Mouse (Mus musculus): Measurements from ENCODE around the gene Mnt. TPM values are rescaled to one million over a fixed set of nuclear protein-coding genes. Genes with fewer than 3 reads are reported as not detected.

Mnt gene
- polyA plus RNA-seq, 1 experiment from 2014 or later = 4.7 TPM

DNA sequence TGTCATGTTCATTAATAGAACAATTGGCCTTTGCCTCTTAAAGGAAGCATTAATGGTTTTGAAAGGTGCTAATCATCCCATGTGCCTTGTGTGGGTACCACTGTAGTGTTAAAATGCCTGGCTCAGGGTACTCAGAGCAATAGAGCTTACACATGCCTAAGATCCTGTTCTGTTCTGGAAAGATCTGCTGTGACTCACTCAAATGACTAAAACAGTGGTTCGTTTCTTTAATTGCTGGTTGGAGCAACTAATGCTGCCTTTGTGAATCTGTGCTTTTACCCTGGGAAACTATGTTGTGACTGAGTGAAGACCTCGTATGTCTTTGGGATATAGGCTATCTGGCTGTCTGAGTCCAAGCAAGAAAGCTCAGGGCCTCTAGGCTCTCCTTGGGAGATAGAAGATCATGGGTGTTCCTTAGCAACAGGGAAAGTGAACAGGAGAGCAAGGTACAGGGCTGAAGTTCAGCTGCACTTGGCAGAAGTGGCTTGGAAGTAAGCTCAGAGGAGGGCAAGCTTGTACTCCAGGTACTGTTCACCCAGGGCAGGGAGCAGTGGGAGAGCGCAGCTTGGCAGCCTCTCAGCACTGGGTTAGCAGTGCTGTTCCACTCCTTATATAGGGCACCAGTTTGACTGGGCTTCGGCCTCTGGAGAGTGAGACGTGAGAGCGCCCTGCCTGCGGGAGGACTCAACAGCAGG, 7.8 kb upstream of the Mnt start:
- DNase-seq (ENCODE audit: extremely low spot score, low spot score) = no peak
- 88% methylated on average over 7 of the region's 7 CpGs for WGBS
- H3K27ac ChIP-seq = no peak overlapping the region

DNA sequence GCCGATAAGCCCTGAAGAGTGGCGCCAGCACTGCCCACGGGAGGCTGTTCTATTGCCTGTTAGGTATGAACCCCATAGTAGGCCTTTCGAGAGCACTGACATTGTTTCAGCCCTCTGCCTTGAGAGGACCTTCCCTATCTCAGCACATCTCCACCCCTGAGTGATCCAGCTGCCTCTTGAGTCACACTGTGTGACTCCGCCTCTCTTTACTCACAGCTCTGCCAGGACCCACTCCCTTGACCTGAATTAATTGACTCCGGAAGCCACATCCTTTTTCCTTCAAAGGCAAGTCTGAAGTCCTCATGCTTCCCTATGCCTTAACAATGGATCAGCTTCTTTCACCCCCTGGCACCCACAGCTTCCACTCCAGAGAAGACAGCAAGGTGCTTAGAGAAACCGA, 4.6 kb upstream of the Mnt start:
- Histone ChIP-seq H3K27me3 (ENCODE audit: poor library complexity, severe bottlenecking) (peaks cover 13% of the 10 kb centered on the region), H3K36me3 (replicated peaks) (peaks cover 13% of the 10 kb centered on the region; the same call in 1 of the 2 replicates), H3K4me1 (peaks cover 31% of the 10 kb centered on the region), H3K4me3 (no peak overlapping the region), H3K27ac (no peak overlapping the region), H3K9me3 (no peaks in the 10 kb centered on the region)
- no peak for DNase-seq (ENCODE audit: extremely low spot score, low spot score)
- WGBS = 74% methylated on average over 7 of the region's 7 CpGs

More for the DNA sequence above, 7.8 kb upstream of the Mnt start:
- H3K27me3 ChIP-seq (ENCODE audit: poor library complexity, severe bottlenecking) = peaks cover 2% of the 10 kb centered on the region; the same call in 1 of the 2 replicates
- peaks cover 36% of the 10 kb centered on the region for H3K36me3 ChIP-seq (replicated peaks)
- no peak overlapping the region for H3K4me3 ChIP-seq
- H3K4me1 ChIP-seq = peaks cover 5% of the 10 kb centered on the region; the same call in 1 of the 2 replicates
- no peaks in the 10 kb centered on the region for H3K9me3 ChIP-seq

DNA sequence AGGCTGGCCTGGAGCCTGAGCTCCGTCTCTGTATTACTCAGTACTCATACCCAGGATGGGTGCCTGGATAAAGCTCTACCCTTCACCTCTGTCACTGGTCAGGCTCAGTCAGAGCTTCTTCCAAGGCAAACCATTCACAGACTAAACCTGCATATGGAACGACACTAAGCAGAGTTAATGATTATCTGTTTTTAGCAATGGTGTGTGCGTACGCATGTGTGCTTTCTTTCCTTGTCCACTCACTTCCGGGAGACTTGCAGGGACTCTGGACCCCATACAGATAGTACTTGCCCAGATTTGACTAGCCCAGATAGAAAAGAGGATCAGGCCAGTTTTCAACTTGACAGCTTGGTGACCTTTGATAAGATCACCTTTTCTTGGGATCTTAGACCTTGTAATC, 4.0 kb upstream of the Mnt start:
- no peak overlapping the region for H3K4me3 ChIP-seq
- peaks cover 32% of the 10 kb centered on the region for H3K4me1 ChIP-seq
- WGBS = 95% methylated on average over 5 of the region's 5 CpGs
- no peak for DNase-seq (ENCODE audit: extremely low spot score, low spot score)
- peaks cover 10% of the 10 kb centered on the region; the same call in 1 of the 2 replicates for H3K36me3 ChIP-seq (replicated peaks)
- H3K27ac ChIP-seq = no peak overlapping the region
- peaks cover 13% of the 10 kb centered on the region for H3K27me3 ChIP-seq (ENCODE audit: poor library complexity, severe bottlenecking)
- no peaks in the 10 kb centered on the region for H3K9me3 ChIP-seq

DNA sequence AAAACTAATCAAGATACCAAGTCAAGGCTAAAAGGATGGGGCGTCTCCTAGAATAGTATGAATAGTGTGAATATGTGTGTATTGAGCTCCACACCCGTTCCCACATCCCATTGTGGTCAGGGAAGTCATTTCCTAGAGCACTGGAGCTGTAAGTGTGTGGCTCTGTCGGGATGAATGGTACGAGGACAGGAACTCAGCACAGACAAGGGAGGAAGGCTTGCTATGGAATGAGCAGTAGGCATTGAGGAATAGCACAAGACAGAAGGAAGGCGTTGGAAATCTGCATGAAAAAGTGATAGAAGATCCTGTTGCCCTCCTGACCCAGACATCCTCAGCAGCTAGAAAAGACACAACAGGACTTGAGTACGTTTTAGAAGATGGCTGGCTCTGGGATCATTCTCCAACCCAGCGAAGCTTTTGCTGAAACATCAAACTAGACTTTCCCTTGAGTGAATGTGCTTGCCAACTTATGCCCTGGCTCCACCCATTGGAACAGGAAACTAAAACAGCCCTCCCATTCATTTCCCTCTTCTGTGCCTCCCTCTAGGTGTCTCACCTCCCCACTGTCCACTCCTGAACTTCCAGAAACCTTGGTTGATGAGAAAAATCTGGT, 2.8 kb upstream of the Mnt start:
- Histone ChIP-seq H3K27me3 (ENCODE audit: poor library complexity, severe bottlenecking) (peaks cover 13% of the 10 kb centered on the region), H3K27ac (no peak overlapping the region), H3K4me1 (peaks cover 44% of the 10 kb centered on the region), H3K36me3 (replicated peaks) (peaks cover 10% of the 10 kb centered on the region; the same call in 1 of the 2 replicates), H3K9me3 (no peaks in the 10 kb centered on the region), H3K4me3 (no peak overlapping the region)
- no peak for DNase-seq (ENCODE audit: extremely low spot score, low spot score)
- 76% methylated on average over 7 of the region's 7 CpGs for WGBS

DNA sequence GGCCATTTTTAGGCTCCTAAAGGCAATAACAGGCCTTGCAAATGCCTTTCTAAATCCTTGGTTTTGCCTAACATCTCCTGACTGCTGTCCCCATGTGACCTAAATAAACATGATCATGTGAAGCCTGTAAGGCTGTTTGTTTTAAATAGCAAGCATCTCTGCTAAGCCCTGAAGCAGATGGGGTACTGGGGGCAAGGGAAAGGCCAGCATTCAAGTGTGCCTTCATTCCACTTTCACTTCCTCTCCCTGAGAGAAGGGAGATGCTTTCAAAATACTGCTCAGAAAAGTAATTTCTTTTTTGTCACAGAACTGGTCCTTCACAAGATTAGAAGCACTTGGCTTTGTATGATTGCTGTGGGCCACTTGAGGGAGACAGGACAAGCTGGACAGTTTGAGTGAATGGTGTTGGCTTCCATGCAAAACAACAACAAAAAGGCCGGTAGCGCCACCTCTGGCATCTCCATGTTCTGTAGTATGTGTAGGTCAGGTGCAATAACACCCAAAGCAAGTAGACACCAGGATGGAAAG, 2.3 kb upstream of the Mnt start:
- DNase-seq (ENCODE audit: extremely low spot score, low spot score) = no peak
- peak overlapping the region; percentile 90; the same call in 1 of the 2 replicates for H3K4me3 ChIP-seq

DNA sequence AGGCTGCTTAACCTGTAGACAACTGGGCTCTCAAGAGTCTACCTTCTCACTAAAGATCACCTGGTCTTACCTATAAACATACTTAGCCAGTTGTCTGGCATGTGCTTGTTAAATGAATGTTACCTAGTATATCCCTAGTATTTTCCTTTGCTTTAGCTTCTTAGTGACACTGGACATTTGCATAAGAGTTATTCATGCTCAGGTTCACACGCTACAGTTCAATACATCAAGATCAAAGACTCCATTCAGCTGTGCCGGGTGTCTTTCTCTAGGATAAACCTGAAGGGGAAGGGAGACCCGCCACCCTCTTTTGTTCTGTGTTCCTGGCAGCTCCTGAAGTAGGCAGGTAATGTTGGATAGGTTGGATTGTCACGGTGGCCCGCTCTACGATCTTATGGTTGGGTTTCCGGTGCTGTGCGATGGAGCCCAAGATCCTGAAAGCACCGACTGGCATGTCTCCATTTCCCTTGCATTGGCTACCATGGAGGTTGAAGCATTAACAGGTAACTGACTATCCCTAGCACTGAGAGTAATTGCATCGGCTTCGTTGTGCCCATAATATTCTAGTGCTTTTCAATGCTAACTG, 1.7 kb upstream of the Mnt start:
- 14% methylated on average over 11 of the region's 11 CpGs for WGBS

More for the DNA sequence above, 2.3 kb upstream of the Mnt start:
- 30% methylated on average over 2 of the region's 2 CpGs for WGBS
- no peaks in the 10 kb centered on the region for H3K9me3 ChIP-seq
- no peak overlapping the region for H3K27ac ChIP-seq
- H3K27me3 ChIP-seq (ENCODE audit: poor library complexity, severe bottlenecking) = peaks cover 13% of the 10 kb centered on the region
- H3K36me3 ChIP-seq (replicated peaks) = peaks cover 4% of the 10 kb centered on the region; the same call in 1 of the 2 replicates
- H3K4me1 ChIP-seq = peaks cover 50% of the 10 kb centered on the region

DNA sequence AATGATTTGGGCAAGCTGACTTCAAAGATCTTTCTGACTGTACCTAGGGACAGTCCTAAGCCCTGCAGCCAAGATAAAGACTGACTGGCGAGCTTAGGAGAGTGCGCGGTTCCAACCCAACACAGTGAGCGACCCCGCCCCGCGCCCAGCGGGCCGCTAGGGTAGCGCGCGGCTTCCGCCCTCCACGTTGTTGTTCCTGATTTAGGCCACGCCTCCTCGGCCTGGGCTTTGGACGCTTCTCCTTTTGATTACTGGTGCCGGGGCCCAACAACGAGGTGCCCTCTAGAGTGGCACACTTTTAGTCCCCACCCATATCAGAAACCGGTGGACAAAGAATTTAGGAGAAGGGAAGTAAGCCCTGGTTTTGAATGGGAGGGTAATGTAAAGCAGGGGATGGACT, 908 bp upstream of the Mnt start:
- H3K4me1 ChIP-seq = peaks cover 63% of the 10 kb centered on the region
- H3K36me3 ChIP-seq (replicated peaks) = no peaks in the 10 kb centered on the region
- DNase-seq (ENCODE audit: extremely low spot score, low spot score) = peak; percentile 85
- no peaks in the 10 kb centered on the region for H3K9me3 ChIP-seq
- peaks cover 13% of the 10 kb centered on the region for H3K27me3 ChIP-seq (ENCODE audit: poor library complexity, severe bottlenecking)
- under 1% methylated on average over 20 of the region's 20 CpGs for WGBS
- H3K4me3 ChIP-seq = peak overlapping the region; percentile 90
- peak overlapping the region; percentile 91 for H3K27ac ChIP-seq

More for the DNA sequence above, 1.7 kb upstream of the Mnt start:
- DNase-seq (ENCODE audit: extremely low spot score, low spot score) = no peak
- Histone ChIP-seq H3K36me3 (replicated peaks) (0 out of 2 replicates have a peak, but pooled peaks cover 3% of the 10 kb centered on the region), H3K4me1 (peaks cover 56% of the 10 kb centered on the region), H3K27ac (no peak overlapping the region), H3K9me3 (no peaks in the 10 kb centered on the region), H3K4me3 (peak overlapping the region; percentile 90), H3K27me3 (ENCODE audit: poor library complexity, severe bottlenecking) (peaks cover 13% of the 10 kb centered on the region)

DNA sequence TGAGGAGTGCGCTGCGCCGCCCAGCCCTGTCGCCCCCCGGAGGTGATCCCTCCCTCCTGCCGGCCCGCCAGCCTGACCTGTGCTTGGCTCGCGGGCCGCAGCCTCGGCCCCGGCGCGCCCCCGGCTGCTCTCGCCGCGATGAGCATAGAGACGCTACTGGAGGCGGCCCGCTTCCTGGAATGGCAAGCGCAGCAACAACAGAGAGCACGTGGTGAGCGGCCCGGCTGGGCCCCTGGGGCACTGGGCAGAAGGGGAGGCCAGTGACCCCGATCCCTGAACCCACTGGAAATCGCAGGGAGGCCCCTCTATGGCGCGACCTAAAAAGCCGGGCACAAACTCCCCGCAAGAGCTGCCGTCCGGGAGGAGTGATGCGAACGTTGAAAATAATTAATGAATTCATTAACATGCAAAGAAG, 478 bp downstream of the Mnt start:
- WGBS = under 1% methylated on average over 35 of the region's 35 CpGs
- H3K4me3 ChIP-seq = peak overlapping the region; percentile 90
- peak; percentile 70 for DNase-seq (ENCODE audit: extremely low spot score, low spot score)
- peaks cover 14% of the 10 kb centered on the region for H3K27me3 ChIP-seq (ENCODE audit: poor library complexity, severe bottlenecking)
- no peaks in the 10 kb centered on the region for H3K9me3 ChIP-seq
- H3K36me3 ChIP-seq (replicated peaks) = peaks cover under 1% of the 10 kb centered on the region; the same call in 1 of the 2 replicates
- H3K4me1 ChIP-seq = peaks cover 72% of the 10 kb centered on the region
- peak overlapping the region; percentile 91 for H3K27ac ChIP-seq

DNA sequence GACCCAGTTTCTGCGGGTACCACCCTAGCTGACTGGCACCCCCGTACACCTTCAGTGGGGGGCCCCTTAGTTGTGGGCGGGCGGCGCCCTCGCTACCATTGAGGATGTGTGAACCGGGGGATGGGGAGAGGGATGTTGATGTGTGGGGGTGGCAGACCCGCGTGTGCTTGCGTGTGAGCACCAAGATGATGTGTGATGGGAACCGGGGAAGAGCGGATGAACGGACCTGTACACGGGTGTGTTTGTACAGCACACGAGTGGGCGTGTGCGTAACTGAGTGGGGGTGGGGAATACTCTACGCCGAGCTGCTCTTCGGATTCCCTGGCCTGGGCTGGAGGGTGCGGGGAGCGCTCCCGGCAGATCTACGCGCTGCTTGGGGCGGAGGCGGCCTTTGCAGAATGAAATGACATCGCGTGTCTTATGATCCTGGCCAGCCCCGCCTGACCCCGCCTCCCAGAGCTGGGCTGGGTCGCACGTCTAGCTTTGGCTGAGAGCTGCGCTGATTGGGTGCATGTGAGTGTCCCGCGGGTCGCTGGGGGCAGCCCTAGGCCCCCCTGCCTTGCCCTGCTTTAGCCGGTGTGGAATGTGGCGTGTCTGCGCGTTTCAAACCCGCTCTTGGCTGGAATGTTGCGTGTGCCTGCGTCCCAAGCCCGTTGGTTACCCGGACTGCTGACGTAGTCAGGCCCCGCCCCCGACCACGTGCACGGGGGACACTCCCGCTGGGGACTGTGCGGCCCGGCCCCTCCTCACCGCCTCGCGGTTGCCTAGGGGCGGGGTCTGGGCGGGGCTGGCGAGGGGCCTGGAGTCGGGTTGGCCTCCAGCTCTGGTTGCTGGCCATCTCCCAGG, 1.1 kb downstream of the Mnt start:
- H3K27ac ChIP-seq = peak overlapping the region; percentile 91
- H3K4me1 ChIP-seq = peaks cover 77% of the 10 kb centered on the region
- WGBS = under 1% methylated on average over 61 of the region's 61 CpGs
- H3K9me3 ChIP-seq = no peaks in the 10 kb centered on the region
- peaks cover 7% of the 10 kb centered on the region for H3K36me3 ChIP-seq (replicated peaks)
- H3K27me3 ChIP-seq (ENCODE audit: poor library complexity, severe bottlenecking) = peaks cover 21% of the 10 kb centered on the region
- H3K4me3 ChIP-seq = peak overlapping the region; percentile 90
- DNase-seq (ENCODE audit: extremely low spot score, low spot score) = peak; percentile 99

DNA sequence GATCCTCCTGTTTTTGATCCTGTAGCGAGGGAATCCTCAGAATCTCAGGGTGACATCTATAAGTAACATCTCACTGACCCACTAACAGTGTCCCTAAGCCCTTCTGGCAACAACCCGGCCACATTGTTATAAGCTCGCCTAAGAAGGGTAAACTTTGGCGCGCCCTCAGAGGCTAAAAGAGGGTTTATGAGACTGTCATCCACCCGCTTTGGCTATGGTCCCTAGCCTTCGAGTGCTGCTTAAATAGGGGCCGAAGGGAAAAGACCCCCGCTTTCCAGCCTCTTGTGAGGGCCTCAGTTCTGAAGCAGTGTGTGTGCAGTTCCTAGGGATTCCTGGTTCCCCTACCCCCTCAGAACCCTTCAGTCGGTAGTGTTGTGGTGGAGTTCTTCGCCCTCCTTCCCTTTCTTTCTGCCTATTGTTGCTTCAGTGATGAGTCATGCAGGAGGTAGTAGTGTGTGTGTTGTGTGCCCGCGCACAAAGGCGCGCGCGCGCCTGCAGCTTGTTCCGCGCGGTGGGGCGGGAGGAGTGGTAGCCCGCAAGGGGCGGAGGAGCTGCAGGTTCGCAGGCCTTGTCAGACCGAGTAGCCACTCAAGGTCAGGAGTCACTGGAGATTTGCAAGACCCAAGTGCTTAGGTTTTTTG, 1.9 kb downstream of the Mnt start:
- H3K4me1 ChIP-seq = peaks cover 85% of the 10 kb centered on the region
- H3K27me3 ChIP-seq (ENCODE audit: poor library complexity, severe bottlenecking) = peaks cover 25% of the 10 kb centered on the region
- WGBS = 2% methylated on average over 26 of the region's 26 CpGs
- peak overlapping the region; percentile 91 for H3K27ac ChIP-seq
- H3K36me3 ChIP-seq (replicated peaks) = peaks cover 10% of the 10 kb centered on the region
- peak overlapping the region; percentile 90 for H3K4me3 ChIP-seq
- H3K9me3 ChIP-seq = no peaks in the 10 kb centered on the region
- peak; percentile 56 for DNase-seq (ENCODE audit: extremely low spot score, low spot score)

DNA sequence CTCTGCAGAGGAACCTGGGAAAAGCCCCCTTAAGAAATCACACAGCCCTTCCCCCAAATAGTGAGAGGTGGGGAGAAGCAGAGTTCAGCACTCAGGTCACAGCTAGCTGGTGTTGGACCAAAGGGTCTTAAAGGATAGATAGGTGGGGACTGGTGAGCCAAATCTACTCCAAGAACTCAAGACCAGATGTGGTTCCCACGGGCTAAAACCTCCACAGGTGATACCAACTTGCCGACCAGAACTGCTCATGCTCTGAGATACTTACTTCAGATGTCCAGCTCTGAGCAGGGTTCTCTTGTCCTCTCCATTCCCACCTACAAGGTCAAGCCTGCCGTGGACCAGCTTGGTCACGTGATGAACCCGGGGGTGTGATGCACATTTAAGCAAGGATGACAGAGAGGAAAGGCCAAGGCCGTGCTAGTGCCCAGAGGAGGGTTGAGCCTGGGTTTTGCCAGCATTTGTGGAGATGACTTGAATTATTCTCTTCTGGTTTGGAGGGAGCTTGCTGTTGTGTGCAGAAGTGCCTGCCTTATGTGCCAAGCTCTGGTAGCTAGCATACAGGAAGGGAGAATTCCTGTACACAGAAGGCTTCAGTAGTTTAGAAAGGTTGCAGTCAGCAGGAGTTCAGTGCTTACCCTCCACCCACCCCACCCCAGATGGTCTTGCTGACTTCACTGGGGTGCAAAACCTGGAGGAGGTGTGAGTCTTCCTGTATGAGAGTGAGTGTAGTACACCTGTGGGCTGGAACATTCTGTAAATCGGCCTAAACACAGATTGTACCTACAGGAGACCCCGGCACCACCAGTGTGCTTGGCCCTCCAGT, 3.0 kb downstream of the Mnt start:
- DNase-seq (ENCODE audit: extremely low spot score, low spot score) = no peak
- peak overlapping the region; percentile 90 for H3K4me3 ChIP-seq
- peaks cover 86% of the 10 kb centered on the region for H3K4me1 ChIP-seq
- WGBS = 87% methylated on average over 8 of the region's 8 CpGs
- H3K27me3 ChIP-seq (ENCODE audit: poor library complexity, severe bottlenecking) = peaks cover 14% of the 10 kb centered on the region
- peak overlapping the region; percentile 91; the same call in 1 of the 2 replicates for H3K27ac ChIP-seq
- H3K9me3 ChIP-seq = no peaks in the 10 kb centered on the region
- peaks cover 10% of the 10 kb centered on the region for H3K36me3 ChIP-seq (replicated peaks)

All from forebrain, embryonic 10.5 days (tissue).